Mouse (Mus musculus): ENCODE results near the gene Runx1.

- TF ChIP-seq POLR2A (IDR thresholded peaks at IDR 0.05; ENCODE audit: control insufficient read depth, low read depth, low read length) (no peak), CTCF (IDR thresholded peaks at IDR 0.05; ENCODE audit: control insufficient read depth, insufficient read depth, insufficient replicate concordance, low read depth, low read length) (no peak)
These were observed 1.8 kb downstream of the Runx1 start for GRCm38 (mm10) chr16:92824003-92824722.
